In genomic region chr15:31367481-31368200, GRCm38 (mm10) we compare ENCODE assay signal across 8 mouse cellular contexts. TPM values are rescaled to one million over a fixed set of nuclear protein-coding genes. Genes with fewer than 3 reads are reported as not detected.
DNase-seq lines count a peak whose midpoint lies in the region; ATAC-seq and TF ChIP-seq lines count a peak whose summit lies in the region.

Ankrd33b (minus strand) TSS chr15:31367726.

- peak within 1 kb of the TSS; percentile 51 for H3K9ac ChIP-seq in forebrain, embryonic 15.5 days (replicated peaks)

- peaks cover 28% of the 10 kb centered on the region for H3K4me1 ChIP-seq in forebrain, embryonic 15.5 days
- H3K4me1 ChIP-seq in hindbrain, embryonic 10.5 days (replicated peaks), result peaks cover 38% of the 10 kb centered on the region

- WGBS in forebrain, embryonic 15.5 days, result under 1% methylated on average over 49 of the region's 49 CpGs
- WGBS in hindbrain, embryonic 10.5 days, result under 1% methylated on average over 49 of the region's 49 CpGs

- no peaks in the 10 kb centered on the region for H3K27me3 ChIP-seq in Patski
- H3K27me3 ChIP-seq in forebrain, embryonic 15.5 days, result peaks cover 45% of the 10 kb centered on the region
- peaks cover 84% of the 10 kb centered on the region for H3K27me3 ChIP-seq in hindbrain, embryonic 10.5 days (ENCODE audit: insufficient read depth, poor library complexity, severe bottlenecking)

- no peaks in the 10 kb centered on the region for H3K9me3 ChIP-seq in forebrain, embryonic 15.5 days
- no peaks in the 10 kb centered on the region for H3K9me3 ChIP-seq in hindbrain, embryonic 10.5 days

- no peak within 1 kb of the TSS for H3K27ac ChIP-seq in forebrain, embryonic 15.5 days (replicated peaks)
- H3K27ac ChIP-seq in hindbrain, embryonic 10.5 days, result peak within 1 kb of the TSS; percentile 74

- CTCF ChIA-PET in Patski (lab: Charles Lee), result interaction anchor here (1.6 kb wide), 1 partner anchor 25 kb away, joined by 3 read pairs; no protein-coding TSS in a partner anchor

- ATAC-seq in Patski, result peak; percentile 77
- peak; percentile 55 for ATAC-seq in forebrain, embryonic 15.5 days (replicated peaks)

- no peak for TF ChIP-seq CTCF in Patski (IDR thresholded peaks at IDR 0.05)

- H3K4me3 ChIP-seq in forebrain, embryonic 15.5 days, result peak within 1 kb of the TSS; percentile 59
- peak within 1 kb of the TSS; percentile 78 for H3K4me3 ChIP-seq in hindbrain, embryonic 10.5 days

- DNase-seq in B cell, adult 2 months, result peak; percentile 68 to 71
- no peak for DNase-seq in Patski (ENCODE audit: low read depth, low spot score)
- DNase-seq in hindbrain, embryonic 10.5 days (ENCODE audit: low spot score), result peak; percentile 69
- DNase-seq in layer of hippocampus, postnatal 10 days (ENCODE audit: low spot score in 2 of 2), result peak; percentile 54 to 63
- DNase-seq in lung, postnatal 10 days, result peak; percentile 84
- DNase-seq in right cerebral cortex, adult 18-20 months, result peak; percentile 75
- DNase-seq in cerebellum, adult 11 months, result no peak

- H3K4me2 ChIP-seq in forebrain, embryonic 15.5 days (replicated peaks), result peak within 1 kb of the TSS; percentile 99

- POLR2A ChIA-PET in Patski (lab: Charles Lee), result no interaction called here

- H3K36me3 ChIP-seq in forebrain, embryonic 15.5 days, result no peaks in the 10 kb centered on the region
- no peaks in the 10 kb centered on the region for H3K36me3 ChIP-seq in hindbrain, embryonic 10.5 days

- in situ Hi-C loops in Patski (cut with MboI; ENCODE audit: low pct_unique_long_range_greater_than_20kb), result no loop called here

RNA-seq across cellular contexts. Expression of gene Ankrd33b, which starts in this region (rescaled TPM):
- 9.3 TPM for polyA plus RNA-seq in Patski (2021)
- 0.43 and 0.60 TPM in 2 replicates for polyA plus RNA-seq in forebrain, embryonic 15.5 days (2015; fragmentation: Nextera tagmentation; extraction: Ambion mirVana)
- 0.39 and 0.56 TPM in 2 replicates for polyA plus RNA-seq in hindbrain, embryonic 10.5 days (2016; fragmentation: Nextera tagmentation; extraction: Ambion mirVana)
- total RNA-seq in layer of hippocampus, postnatal 10 days (2021), result 10 to 100 TPM; 13.6 to 13.9 TPM

Comparison
In these comparisons a context has a peak if more than half of its experiments do, and no peak if none do; other contexts are left out.
1. Peak in ATAC-seq, H3K4me3 ChIP-seq, H3K9ac ChIP-seq and H3K4me2 ChIP-seq in forebrain, embryonic 15.5 days; RNA of the gene not detected or under 1 TPM.
2. Peak in DNase-seq, H3K4me3 ChIP-seq and H3K27ac ChIP-seq in hindbrain, embryonic 10.5 days; RNA of the gene not detected or under 1 TPM.
3. DNase-seq: peak in B cell, adult 2 months (2 of 2), layer of hippocampus, postnatal 10 days (2 of 2), lung, postnatal 10 days (single experiment) and right cerebral cortex, adult 18-20 months (single experiment); none in Patski (single experiment) and cerebellum, adult 11 months (single experiment).